Mouse (Mus musculus): ENCODE measurements around the gene Npas3. TPM values are rescaled to one million over a fixed set of nuclear protein-coding genes. Genes with fewer than 3 reads are reported as not detected.

Npas3 gene
- polyA plus RNA-seq, 1 experiment from 2014 or later = 7.2 TPM

GRCm38 (mm10) chr12:53985851-53986842 lies 737.7 kb downstream of the Npas3 start:
- 66% methylated on average over 14 of the region's 14 CpGs for WGBS

GRCm38 (mm10) chr12:53992411-53992810 lies 743.9 kb downstream of the Npas3 start:
- DNase-seq (ENCODE audit: extremely low spot score, low spot score) = no peak
- Histone ChIP-seq H3K27ac (no peak overlapping the region), H3K4me3 (no peak overlapping the region), H3K27me3 (ENCODE audit: poor library complexity, severe bottlenecking) (no peaks in the 10 kb centered on the region), H3K4me1 (peaks cover 25% of the 10 kb centered on the region), H3K36me3 (replicated peaks) (no peaks in the 10 kb centered on the region; the same call in 1 of the 2 replicates), H3K9me3 (no peaks in the 10 kb centered on the region; the same call in 1 of the 2 replicates)
- WGBS = 95% methylated on average over 6 of the region's 6 CpGs

More at GRCm38 (mm10) chr12:53985851-53986842, 737.7 kb downstream of the Npas3 start:
- no peaks in the 10 kb centered on the region for H3K36me3 ChIP-seq (replicated peaks)
- H3K9me3 ChIP-seq = no peaks in the 10 kb centered on the region
- H3K4me3 ChIP-seq = no peak overlapping the region
- DNase-seq (ENCODE audit: extremely low spot score, low spot score) = no peak
- H3K4me1 ChIP-seq = peaks cover 38% of the 10 kb centered on the region
- H3K27ac ChIP-seq = no peak overlapping the region
- H3K27me3 ChIP-seq (ENCODE audit: poor library complexity, severe bottlenecking) = no peaks in the 10 kb centered on the region

GRCm38 (mm10) chr12:53995710-53996109 lies 747.2 kb downstream of the Npas3 start:
- WGBS = 85% methylated on average over 5 of the region's 5 CpGs
- Histone ChIP-seq H3K27me3 (ENCODE audit: poor library complexity, severe bottlenecking) (no peaks in the 10 kb centered on the region), H3K27ac (peak overlapping the region; percentile 32; the same call in 1 of the 2 replicates)

GRCm38 (mm10) chr12:53997141-53997540 lies 748.7 kb downstream of the Npas3 start:
- Histone ChIP-seq H3K27ac (no peak overlapping the region), H3K36me3 (replicated peaks) (no peaks in the 10 kb centered on the region; the same call in 1 of the 2 replicates), H3K9me3 (no peaks in the 10 kb centered on the region; the same call in 1 of the 2 replicates), H3K27me3 (ENCODE audit: poor library complexity, severe bottlenecking) (no peaks in the 10 kb centered on the region), H3K4me1 (peaks cover 15% of the 10 kb centered on the region), H3K4me3 (no peak overlapping the region)
- WGBS = 95% methylated on average over 3 of the region's 3 CpGs
- no peak for DNase-seq (ENCODE audit: extremely low spot score, low spot score)

More at GRCm38 (mm10) chr12:53995710-53996109, 747.2 kb downstream of the Npas3 start:
- Histone ChIP-seq H3K4me3 (no peak overlapping the region), H3K9me3 (no peaks in the 10 kb centered on the region; the same call in 1 of the 2 replicates), H3K36me3 (replicated peaks) (no peaks in the 10 kb centered on the region; the same call in 1 of the 2 replicates), H3K4me1 (peaks cover 24% of the 10 kb centered on the region)
- no peak for DNase-seq (ENCODE audit: extremely low spot score, low spot score)

GRCm38 (mm10) chr12:53999647-54000637 lies 751.5 kb downstream of the Npas3 start:
- no peaks in the 10 kb centered on the region for H3K9me3 ChIP-seq
- H3K36me3 ChIP-seq (replicated peaks) = peaks cover 6% of the 10 kb centered on the region
- DNase-seq (ENCODE audit: extremely low spot score, low spot score) = no peak
- no peak overlapping the region for H3K27ac ChIP-seq
- no peak overlapping the region for H3K4me3 ChIP-seq
- 76% methylated on average over 15 of the region's 15 CpGs for WGBS
- H3K4me1 ChIP-seq = peaks cover 21% of the 10 kb centered on the region
- H3K27me3 ChIP-seq (ENCODE audit: poor library complexity, severe bottlenecking) = no peaks in the 10 kb centered on the region

GRCm38 (mm10) chr12:54002496-54002895 lies 754.0 kb downstream of the Npas3 start:
- Histone ChIP-seq H3K9me3 (no peaks in the 10 kb centered on the region), H3K27ac (no peak overlapping the region), H3K36me3 (replicated peaks) (peaks cover 9% of the 10 kb centered on the region), H3K4me1 (peaks cover 19% of the 10 kb centered on the region), H3K4me3 (no peak overlapping the region), H3K27me3 (ENCODE audit: poor library complexity, severe bottlenecking) (no peaks in the 10 kb centered on the region)
- 75% methylated on average over 4 of the region's 4 CpGs for WGBS
- no peak for DNase-seq (ENCODE audit: extremely low spot score, low spot score)

- no peaks in the 10 kb centered on the region for H3K9me3 ChIP-seq
- H3K4me3 ChIP-seq = no peak overlapping the region
- H3K36me3 ChIP-seq (replicated peaks) = peaks cover 9% of the 10 kb centered on the region
- H3K27me3 ChIP-seq (ENCODE audit: poor library complexity, severe bottlenecking) = no peaks in the 10 kb centered on the region
- peaks cover 18% of the 10 kb centered on the region for H3K4me1 ChIP-seq
- DNase-seq (ENCODE audit: extremely low spot score, low spot score) = no peak
- WGBS = 65% methylated on average over 8 of the region's 8 CpGs
- no peak overlapping the region for H3K27ac ChIP-seq
Observed at GRCm38 (mm10) chr12:54004606-54005005, 756.1 kb downstream of the Npas3 start.

- Histone ChIP-seq H3K36me3 (replicated peaks) (peaks cover 9% of the 10 kb centered on the region), H3K27me3 (ENCODE audit: poor library complexity, severe bottlenecking) (no peaks in the 10 kb centered on the region), H3K9me3 (no peaks in the 10 kb centered on the region), H3K4me3 (no peak overlapping the region), H3K27ac (no peak overlapping the region), H3K4me1 (peaks cover 9% of the 10 kb centered on the region)
- DNase-seq (ENCODE audit: extremely low spot score, low spot score) = no peak
- 89% methylated on average over 4 of the region's 4 CpGs for WGBS
Observed at GRCm38 (mm10) chr12:54005546-54005945, 757.1 kb downstream of the Npas3 start.

- H3K27me3 ChIP-seq (ENCODE audit: poor library complexity, severe bottlenecking) = no peaks in the 10 kb centered on the region
- no peaks in the 10 kb centered on the region for H3K36me3 ChIP-seq (replicated peaks)
- no peak for DNase-seq (ENCODE audit: extremely low spot score, low spot score)
- peaks cover 15% of the 10 kb centered on the region for H3K4me1 ChIP-seq
- no peak overlapping the region for H3K4me3 ChIP-seq
- H3K9me3 ChIP-seq = no peaks in the 10 kb centered on the region
- no peak overlapping the region for H3K27ac ChIP-seq
Observed at GRCm38 (mm10) chr12:54015304-54015703, 766.8 kb downstream of the Npas3 start.

GRCm38 (mm10) chr12:54017949-54018348 lies 769.5 kb downstream of the Npas3 start:
- DNase-seq (ENCODE audit: extremely low spot score, low spot score) = no peak
- 65% methylated on average over 8 of the region's 8 CpGs for WGBS
- Histone ChIP-seq H3K9me3 (no peaks in the 10 kb centered on the region), H3K4me1 (peaks cover 20% of the 10 kb centered on the region), H3K36me3 (replicated peaks) (no peaks in the 10 kb centered on the region), H3K27ac (no peak overlapping the region), H3K27me3 (ENCODE audit: poor library complexity, severe bottlenecking) (no peaks in the 10 kb centered on the region), H3K4me3 (no peak overlapping the region)

- H3K4me3 ChIP-seq = no peak overlapping the region
- H3K27me3 ChIP-seq (ENCODE audit: poor library complexity, severe bottlenecking) = no peaks in the 10 kb centered on the region
- no peak overlapping the region for H3K27ac ChIP-seq
- WGBS = 94% methylated on average over 8 of the region's 8 CpGs
- H3K9me3 ChIP-seq = no peaks in the 10 kb centered on the region
- H3K4me1 ChIP-seq = peaks cover 20% of the 10 kb centered on the region
- H3K36me3 ChIP-seq (replicated peaks) = no peaks in the 10 kb centered on the region
- DNase-seq (ENCODE audit: extremely low spot score, low spot score) = no peak
Observed at GRCm38 (mm10) chr12:54019979-54020378, 771.5 kb downstream of the Npas3 start.

- Histone ChIP-seq H3K4me3 (peak overlapping the region; percentile 20; the same call in 1 of the 2 replicates), H3K9me3 (no peaks in the 10 kb centered on the region), H3K36me3 (replicated peaks) (no peaks in the 10 kb centered on the region), H3K27me3 (ENCODE audit: poor library complexity, severe bottlenecking) (no peaks in the 10 kb centered on the region), H3K27ac (peak overlapping the region; percentile 88), H3K4me1 (peaks cover 51% of the 10 kb centered on the region)
- DNase-seq (ENCODE audit: extremely low spot score, low spot score) = peak; percentile 65
- 10% methylated on average over 8 of the region's 8 CpGs for WGBS
Observed at GRCm38 (mm10) chr12:54034666-54035346, 786.3 kb downstream of the Npas3 start.

Measured in forebrain, embryonic 10.5 days (tissue).